Mouse (Mus musculus) stomach, postnatal 0 days (tissue): ENCODE measurements around the gene Phldb2.

ENCODE experiments used
- CTCF ChIP-seq: IDR thresholded peaks from 2 replicates; pipeline ENCODE4 v1.5.1; 2016; ENCODE audit warnings: antibody characterized with exemption, low read depth, mild to moderate bottlenecking, moderate library complexity
- EP300 ChIP-seq: optimal IDR thresholded peaks from 2 replicates; pipeline ENCODE3; 2016; ENCODE audit warnings: antibody characterized with exemption

DNA sequence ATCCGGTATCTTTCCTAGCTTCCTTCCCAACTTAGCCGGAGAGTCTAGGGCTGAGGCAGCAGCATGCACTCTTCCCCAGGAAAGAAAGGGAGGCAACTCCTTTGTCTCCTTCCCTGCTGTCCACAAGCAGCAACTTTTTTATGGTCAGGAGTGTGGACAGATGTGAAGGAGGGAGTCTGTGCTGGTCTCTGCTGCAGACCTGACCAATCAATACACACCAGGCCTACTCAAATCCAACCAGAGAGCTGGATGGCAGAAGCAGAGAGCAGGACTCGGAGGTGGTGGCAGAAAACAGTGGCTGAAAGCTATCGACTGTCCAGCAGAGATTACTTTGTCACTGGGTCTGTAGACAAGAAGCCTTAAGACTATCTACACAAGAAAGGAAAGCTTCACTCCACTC lies at the start of gene Phldb2:
- no peak for TF ChIP-seq EP300
- no peak for TF ChIP-seq CTCF
